Mouse (Mus musculus) left cerebral cortex, postnatal 14 days (tissue): ENCODE data around the gene Vps39. TPM values are rescaled to one million over a fixed set of nuclear protein-coding genes. Genes with fewer than 3 reads are reported as not detected.

ENCODE experiments used
- DNase-seq, 2 experiments: peaks; one replicate each; pipeline ENCODE4 v3.0.0; 2021 to 2022; ENCODE audit warnings: low spot score in 2 of 2, mixed read lengths in 1 of 2
- intact Hi-C: fragments of 180-260 bp; cut with DNase I; formaldehyde crosslinking; loops from one replicate; pipeline ENCODE4 v1.15.1; 2025
- total RNA-seq, 2 experiments: library from RNA; stranded (reverse); gene quantifications; 2 replicates each; pipeline ENCODE4 v1.2.3; 2021

The Vps39 gene
- total RNA-seq, 2 experiments from 2014 or later = 60.6 to 62.8 TPM

GRCm38 (mm10) chr2:120312276-120312825 lies 40.6 kb downstream of the Vps39 start:
- DNase-seq = no peak
- intact Hi-C loops = no loop called here

- intact Hi-C loops = no loop called here
- no peak for DNase-seq
These were observed 48.8 kb downstream of the Vps39 start for GRCm38 (mm10) chr2:120304113-120304512.

- intact Hi-C loops = no loop called here
- no peak for DNase-seq
These were observed 51.9 kb downstream of the Vps39 start for GRCm38 (mm10) chr2:120301076-120301475.

GRCm38 (mm10) chr2:120299866-120300265 lies 53.1 kb downstream of the Vps39 start:
- intact Hi-C loops = no loop called here
- DNase-seq = peak in 1 of 2 experiments; percentile 42

GRCm38 (mm10) chr2:120296160-120296559 lies 56.8 kb downstream of the Vps39 start:
- no peak for DNase-seq
- intact Hi-C loops = no loop called here

- no peak for DNase-seq
- intact Hi-C loops = no loop called here
These were observed 61.4 kb downstream of the Vps39 start for GRCm38 (mm10) chr2:120291471-120292078.

- intact Hi-C loops = no loop called here
- DNase-seq = peak; percentile 26 to 55
These were observed 63.9 kb downstream of the Vps39 start, which contains the start of gene Pla2g4d for GRCm38 (mm10) chr2:120288995-120289394. Gene Pla2g4d, minus strand, starts transcription at chr2:120289197.

- intact Hi-C loops = no loop called here
- DNase-seq = no peak
These were observed 64.5 kb downstream of the Vps39 start for GRCm38 (mm10) chr2:120288401-120288800.

- no peak for DNase-seq
- intact Hi-C loops = no loop called here
These were observed 67.3 kb downstream of the Vps39 start for GRCm38 (mm10) chr2:120285639-120286038.

- no peak for DNase-seq
- intact Hi-C loops = loop anchor here (5.0 kb wide), 2 partner anchors 112 to 202 kb away; no protein-coding TSS in a partner anchor
These were observed 68.2 kb downstream of the Vps39 start for GRCm38 (mm10) chr2:120284705-120285104.

GRCm38 (mm10) chr2:120284094-120284493 lies 68.8 kb downstream of the Vps39 start:
- intact Hi-C loops = loop anchor here (5.0 kb wide), 2 partner anchors 112 to 202 kb away; no protein-coding TSS in a partner anchor
- DNase-seq = no peak

GRCm38 (mm10) chr2:120283550-120283949 lies 69.4 kb downstream of the Vps39 start:
- DNase-seq = no peak

GRCm38 (mm10) chr2:120281221-120281620 lies 71.7 kb downstream of the Vps39 start:
- intact Hi-C loops = loop anchor here (5.0 kb wide), 2 partner anchors 109 to 199 kb away; no protein-coding TSS in a partner anchor
- DNase-seq = no peak

More at GRCm38 (mm10) chr2:120283550-120283949, 69.4 kb downstream of the Vps39 start:
- intact Hi-C loops = loop anchor here (5.0 kb wide), 2 partner anchors 111 to 201 kb away; no protein-coding TSS in a partner anchor

- DNase-seq = peak; percentile 57 to 74
- intact Hi-C loops = loop anchor here (5.0 kb wide), 2 partner anchors 108 to 198 kb away; no protein-coding TSS in a partner anchor
These were observed 73.0 kb downstream of the Vps39 start for GRCm38 (mm10) chr2:120279961-120280360.

- DNase-seq = no peak
- intact Hi-C loops = no loop called here
These were observed 76.0 kb downstream of the Vps39 start for GRCm38 (mm10) chr2:120276951-120277350.

- intact Hi-C loops = loop anchor here (5.0 kb wide), 1 partner anchor 96 kb away; no protein-coding TSS in a partner anchor
- peak in 1 of 2 experiments; percentile 34 for DNase-seq
These were observed 84.3 kb downstream of the Vps39 start for GRCm38 (mm10) chr2:120268635-120269034.

Other genes starting within 250 kb of the Vps39 start
- gene Ehd4, start 198.5 kb downstream of the Vps39 start, total RNA-seq = 10 to 100 TPM; 11.6 TPM
- 10 to 100 TPM; 27.3 to 30.2 TPM for gene Pla2g4e, start 107.8 kb downstream of the Vps39 start, total RNA-seq
- under 1 TPM in 1 of 2 experiments, not detected in 1; 0.15 TPM for gene Pla2g4d, start 63.9 kb downstream of the Vps39 start, total RNA-seq
- gene Pla2g4f, start 39.0 kb downstream of the Vps39 start, total RNA-seq = not detected
- gene Ganc, start 50.8 kb upstream of the Vps39 start, total RNA-seq = 10 to 100 TPM; 12.6 to 17.4 TPM
- gene Tmem87a, start 51.0 kb upstream of the Vps39 start, total RNA-seq = 10 to 100 TPM; 34.9 to 39.2 TPM
- 1 to 10 TPM; 4.1 to 5.7 TPM for gene Capn3, start 102.9 kb upstream of the Vps39 start, total RNA-seq
- gene Zfp106, start 210.7 kb upstream of the Vps39 start, total RNA-seq = 100 to 1,000 TPM; 101 to 105 TPM
- 10 to 100 TPM; 16.8 to 18.5 TPM for gene Snap23, start 214.5 kb upstream of the Vps39 start, total RNA-seq